Mouse (Mus musculus) 3134 (cell line): ENCODE measurements around the gene Ethe1.
A peak's percentile ranks its signal among the peaks of the same experiment; 100 is the strongest.

Experiments
- DNase-seq: peaks from one replicate; pipeline ENCODE4 v3.0.0-alpha.2; 2011; ENCODE audit warnings: low spot score; ENCODE audit not compliant: insufficient read length; ENCODE audit errors: extremely low read depth

Ethe1 gene

DNA sequence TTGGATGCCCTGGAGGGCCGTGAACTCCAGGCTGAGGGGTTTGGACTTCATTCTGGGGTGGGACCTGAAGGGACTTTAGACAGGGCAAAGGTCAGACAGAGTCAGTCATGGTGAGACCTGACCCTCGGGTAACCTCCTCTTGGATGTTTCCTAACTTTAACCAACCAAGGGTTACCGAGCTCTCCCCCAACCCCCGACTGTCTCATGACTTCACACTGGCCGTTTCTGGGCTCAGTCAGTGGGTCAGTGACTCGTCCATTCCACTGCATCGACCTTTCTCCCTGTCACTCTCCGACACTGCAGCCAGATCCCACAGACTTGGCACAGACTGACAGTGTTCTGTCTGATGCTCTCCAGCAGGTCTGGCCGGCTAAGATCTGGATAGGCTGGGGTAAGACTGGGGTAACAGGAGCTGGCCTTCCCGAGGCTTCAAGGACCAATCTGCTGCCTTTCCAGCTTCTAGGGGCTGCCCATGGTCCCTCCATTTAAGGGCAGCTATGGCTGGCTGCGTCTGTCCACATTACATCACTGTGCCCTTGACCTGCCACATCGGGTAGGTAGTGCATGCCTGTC is 13.0 kb upstream of the Ethe1 start:
- DNase-seq, result no peak

DNA sequence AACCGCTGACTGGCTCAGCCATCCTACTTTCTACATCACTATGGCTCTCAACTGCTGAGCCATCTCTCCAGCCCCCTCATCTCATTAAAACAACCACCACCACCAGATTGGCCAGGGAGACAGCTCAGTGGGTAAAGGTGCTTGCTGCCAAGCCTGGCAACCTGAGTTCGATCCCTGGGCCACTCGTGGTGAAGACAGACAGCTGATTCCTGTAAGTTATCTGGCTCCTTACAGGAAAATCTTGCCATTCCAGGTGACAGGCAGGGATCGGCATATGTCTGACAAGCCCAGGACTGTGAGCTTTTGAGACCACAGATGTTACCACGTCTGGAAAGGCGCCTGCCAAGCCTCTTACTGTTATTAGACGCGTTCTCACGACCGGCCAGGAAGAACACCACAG is 9.5 kb upstream of the Ethe1 start:
- no peak for DNase-seq

DNA sequence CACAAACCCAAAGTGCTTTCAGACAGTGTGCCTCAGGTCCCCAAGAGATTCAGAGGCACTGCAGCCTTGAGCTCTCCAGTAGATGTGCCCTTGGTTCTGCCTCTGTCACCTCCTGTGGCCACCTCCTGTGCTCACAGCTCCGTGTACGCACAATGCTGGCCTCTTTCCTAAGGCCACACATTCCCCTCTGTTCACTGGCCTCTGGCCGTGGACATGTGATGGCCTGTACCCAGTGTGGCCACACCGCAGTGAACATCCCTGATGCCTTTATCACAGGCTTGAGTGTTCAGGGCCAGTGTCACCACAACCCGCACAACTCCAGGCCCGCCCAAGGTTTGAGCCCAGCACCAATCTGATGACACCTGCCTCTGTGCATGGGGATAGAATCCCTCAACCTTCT is 2.5 kb upstream of the Ethe1 start:
- no peak for DNase-seq

DNA sequence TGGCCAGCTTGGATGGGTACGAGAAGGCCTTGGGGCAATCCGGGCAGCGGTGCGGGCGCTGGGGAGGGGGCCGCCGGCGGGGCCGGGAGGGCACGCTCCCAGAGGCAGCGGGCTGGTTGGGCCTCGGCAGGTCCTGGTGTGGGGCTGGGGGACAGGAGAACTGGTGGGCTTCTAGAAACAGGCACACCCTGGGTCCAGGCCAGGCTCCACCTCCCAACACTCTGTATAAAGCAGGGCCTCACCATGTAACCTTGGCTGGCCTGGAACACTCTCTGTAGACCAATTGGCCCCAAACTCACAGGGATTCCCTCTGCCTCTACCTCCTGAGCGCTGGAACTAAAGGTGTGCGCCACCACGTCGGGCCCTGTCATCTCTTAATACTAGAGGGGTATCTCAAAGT is 1.3 kb upstream of the Ethe1 start:
- DNase-seq, result no peak

DNA sequence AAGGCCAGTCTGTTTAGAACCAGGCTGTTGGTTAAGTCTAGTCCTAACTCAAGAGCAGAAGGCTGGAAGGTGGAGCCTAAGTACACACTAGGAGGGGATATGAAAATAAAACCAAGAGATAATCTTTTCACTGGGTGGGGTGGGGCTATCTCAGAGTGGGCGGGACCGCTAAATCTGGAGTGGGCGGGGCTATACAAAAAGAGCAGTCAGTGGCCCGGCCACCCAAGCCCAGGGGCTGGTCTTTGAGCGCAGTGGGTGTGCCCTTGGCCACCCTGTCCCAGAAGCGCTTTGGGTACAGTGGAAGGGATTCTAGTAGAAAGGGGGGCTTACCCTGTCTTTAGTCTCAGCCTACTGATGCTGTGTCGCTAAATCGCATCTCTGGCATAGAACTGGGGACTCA is 515 bp upstream of the Ethe1 start:
- DNase-seq, result no peak

DNA sequence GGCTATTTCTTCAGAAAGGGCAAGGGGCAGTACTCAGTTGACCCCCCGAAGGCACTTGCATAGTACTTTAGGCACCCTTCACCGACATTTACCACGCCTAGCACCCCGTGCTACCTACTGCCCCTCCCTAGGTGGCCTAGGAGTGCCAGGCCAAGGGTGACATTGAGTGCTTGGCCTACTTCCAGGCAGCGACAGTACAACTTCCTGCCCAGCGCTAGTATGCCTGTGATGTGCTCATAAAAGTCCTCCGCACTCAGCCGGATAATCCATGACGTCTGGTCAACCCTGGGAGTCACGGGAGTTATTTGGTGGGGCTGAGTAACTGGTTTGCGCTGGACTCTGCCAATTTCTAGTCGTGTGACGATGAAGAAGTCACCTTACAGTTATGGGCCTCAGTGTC is 993 bp downstream of the Ethe1 start:
- DNase-seq, result no peak

DNA sequence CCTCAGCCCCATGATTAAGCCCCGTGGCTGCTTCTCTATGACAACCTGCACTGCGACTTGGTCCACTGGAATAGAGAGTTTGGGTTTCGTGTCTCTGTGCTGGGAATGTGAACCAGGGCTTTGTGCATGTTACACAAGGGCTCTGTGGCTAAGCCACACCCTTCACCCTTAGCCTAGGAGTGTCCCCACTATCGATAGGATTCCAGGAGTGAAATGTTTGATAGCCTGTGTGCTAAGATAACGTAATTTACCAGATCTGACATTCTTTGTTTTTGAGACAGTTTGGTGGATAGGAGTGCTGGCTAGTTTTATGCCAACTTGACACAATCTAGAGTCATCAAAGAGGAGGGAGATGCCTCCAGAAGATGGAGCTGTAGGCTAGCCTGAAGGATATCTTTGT is 4.4 kb downstream of the Ethe1 start:
- no peak for DNase-seq

DNA sequence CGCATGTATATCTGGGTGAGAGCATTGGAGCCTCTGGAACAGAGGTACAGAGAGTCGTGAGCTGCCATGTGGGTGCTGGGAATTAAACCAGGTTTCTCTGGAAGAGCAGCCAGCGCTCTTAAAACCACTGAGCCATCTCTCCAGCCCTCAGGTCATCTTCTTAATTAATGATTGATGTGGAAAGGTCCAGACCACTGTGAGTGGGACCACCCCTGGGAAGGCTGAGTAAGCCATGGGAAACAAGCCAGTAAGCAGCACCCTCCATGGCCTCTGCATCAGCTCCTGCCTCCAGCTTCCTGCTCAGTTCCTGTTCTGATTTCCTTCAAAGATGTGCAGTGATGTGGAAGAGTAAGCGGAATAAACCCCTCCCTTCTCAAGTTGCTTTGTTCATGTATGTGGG is 4.8 kb downstream of the Ethe1 start:
- no peak for DNase-seq

DNA sequence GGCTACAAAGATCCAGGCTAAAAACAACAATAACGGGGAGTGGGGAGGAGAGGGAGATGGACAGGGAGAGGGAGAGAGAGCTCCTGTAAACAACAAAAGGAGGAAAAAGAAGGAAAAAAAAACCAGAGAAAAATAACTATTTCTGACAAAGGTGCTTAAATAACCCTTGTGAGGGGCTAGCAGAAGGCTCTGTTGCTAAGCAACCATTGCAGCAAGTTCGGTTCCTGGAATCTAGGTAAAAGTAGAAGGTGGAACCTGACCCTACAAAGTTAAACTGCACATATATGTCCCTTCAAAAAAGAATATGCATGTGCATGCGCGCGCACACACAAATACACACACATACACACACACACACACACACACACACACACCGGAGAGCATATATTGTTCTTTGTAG is 5.4 kb downstream of the Ethe1 start:
- DNase-seq, result no peak

DNA sequence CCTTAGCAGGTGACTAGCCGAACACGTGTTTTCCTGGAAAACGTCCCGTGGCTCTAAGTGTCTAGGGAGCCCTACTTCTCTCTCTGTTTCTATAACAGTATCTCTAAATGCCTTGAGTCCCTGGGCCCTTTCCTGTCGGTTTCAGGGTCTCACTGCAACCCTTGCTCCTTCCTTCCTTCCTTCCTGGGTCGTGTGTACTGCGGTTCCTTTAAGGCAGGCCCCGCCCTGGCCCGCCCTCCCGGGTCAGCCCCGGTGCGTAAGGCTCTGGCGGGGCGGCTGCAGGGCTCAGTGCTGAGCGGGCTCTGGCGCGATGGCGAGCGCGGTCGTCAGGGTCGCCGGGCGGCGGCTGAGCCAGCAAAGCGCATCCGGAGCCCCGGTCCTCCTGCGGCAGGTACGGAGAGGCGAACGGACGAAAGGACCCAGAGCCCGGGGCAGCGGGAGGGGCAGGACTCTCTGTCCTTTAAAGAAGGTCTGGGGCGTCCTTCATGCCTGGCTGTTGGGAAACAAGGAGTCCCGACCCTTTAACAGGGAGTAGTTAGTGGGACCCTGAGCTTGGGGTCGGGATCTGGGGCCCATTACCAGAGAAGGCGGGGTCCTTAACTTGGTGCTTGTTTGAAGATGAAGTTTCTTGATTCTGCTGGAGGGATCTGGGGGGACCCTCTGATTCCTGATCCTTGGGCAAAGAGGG is 6.4 kb downstream of the Ethe1 start:
- DNase-seq, result peak; percentile 76

DNA sequence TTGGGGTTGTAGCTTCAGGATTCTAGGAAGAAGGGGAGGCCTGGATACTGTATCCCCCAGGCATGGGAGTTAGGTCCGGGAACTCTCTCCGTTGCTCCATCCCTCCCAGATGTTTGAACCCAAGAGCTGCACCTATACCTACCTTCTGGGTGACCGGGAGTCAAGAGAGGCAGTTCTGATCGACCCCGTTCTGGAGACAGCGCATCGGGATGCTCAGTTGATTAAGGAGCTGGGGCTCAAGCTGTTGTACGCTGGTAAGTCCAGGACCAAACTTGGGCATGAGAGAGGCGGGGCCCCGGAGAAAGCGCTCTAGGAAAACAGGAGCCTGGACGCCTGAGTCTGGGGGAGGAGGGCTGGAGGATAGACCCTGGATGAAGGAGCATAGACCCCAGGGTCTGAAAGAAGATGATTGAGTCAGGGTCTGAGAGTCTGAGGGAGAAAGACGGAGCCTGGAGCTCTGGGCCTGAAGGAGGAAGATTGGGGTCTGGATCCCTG is 7.0 kb downstream of the Ethe1 start:
- DNase-seq, result no peak

DNA sequence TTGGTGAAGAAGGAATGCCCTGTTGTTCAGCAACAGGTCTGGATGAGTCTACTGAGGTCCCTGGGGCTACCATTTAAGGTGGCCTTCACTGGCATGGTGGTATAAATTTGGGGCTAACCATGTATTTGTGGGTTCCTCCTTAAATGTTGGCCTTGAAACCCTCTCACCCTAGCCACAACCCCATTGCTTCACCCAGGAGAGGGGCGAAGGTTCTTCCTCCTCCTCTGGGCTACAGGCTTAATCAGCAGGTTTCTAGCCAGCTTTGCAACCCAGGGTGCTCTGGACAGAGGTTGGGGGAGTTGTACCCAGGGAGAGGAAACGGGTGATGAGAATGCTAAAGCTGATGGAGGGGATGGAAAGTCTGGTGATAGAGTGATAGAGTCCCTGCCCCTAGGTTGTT is 8.1 kb downstream of the Ethe1 start:
- DNase-seq, result no peak

DNA sequence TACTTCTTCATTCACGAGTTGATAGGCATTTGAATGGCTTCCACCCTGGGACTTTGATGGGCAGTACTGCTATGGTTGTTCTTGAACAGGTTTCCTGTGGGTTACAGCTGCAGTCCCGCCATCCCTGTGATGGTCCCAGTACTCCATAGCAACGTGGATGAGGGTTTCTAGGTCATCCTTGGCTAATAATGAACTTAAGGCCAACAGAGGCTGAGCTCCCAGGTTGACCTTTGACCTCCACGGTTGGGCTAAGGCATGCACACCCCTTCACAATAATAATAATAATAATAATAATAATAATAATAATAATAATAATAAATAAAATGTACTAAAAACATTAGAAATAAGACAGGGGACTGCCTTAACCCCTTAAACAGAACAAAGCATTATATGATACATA is 10.8 kb downstream of the Ethe1 start:
- DNase-seq, result no peak

DNA sequence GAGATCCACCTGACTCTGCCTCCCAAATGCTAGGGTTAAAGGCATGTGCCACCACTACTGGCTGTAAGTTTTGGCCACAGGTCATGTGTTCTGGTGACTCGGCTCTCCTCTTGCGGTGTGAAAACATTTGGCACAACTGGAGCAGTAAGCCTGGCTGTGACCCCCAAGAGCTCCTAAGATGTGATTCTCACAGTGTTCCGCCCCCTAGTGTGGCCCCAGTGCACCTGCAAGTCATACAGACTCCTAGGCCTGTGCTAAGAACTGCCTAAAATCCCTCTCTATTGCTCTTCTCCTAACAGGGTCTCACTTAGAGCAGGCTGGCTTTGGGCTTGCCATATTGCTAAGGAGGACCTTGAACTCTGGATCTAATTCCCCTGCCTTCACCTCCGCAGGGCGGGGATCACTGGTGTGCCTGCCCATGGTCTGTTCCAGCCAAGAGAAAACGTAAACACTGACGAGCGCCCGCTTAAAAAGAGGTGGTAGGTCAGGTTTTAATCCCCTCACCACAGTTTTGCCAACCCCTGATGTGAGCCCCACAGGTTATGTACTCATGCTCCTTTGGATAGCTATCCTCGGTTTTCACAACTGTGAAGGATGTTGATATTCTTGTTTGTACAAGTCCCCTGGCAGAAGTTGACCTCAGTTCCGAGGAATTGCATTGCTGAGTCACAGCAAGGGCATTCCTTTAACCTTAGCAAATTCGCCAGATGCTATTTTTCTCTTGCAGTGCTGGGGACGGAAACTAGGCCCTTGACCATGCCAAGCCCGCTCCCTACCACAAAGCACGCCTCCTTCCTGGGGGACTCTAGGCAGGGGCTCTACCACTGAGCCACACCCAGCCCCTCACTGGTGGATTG is 12.1 kb downstream of the Ethe1 start:
- peak; percentile 71 for DNase-seq

DNA sequence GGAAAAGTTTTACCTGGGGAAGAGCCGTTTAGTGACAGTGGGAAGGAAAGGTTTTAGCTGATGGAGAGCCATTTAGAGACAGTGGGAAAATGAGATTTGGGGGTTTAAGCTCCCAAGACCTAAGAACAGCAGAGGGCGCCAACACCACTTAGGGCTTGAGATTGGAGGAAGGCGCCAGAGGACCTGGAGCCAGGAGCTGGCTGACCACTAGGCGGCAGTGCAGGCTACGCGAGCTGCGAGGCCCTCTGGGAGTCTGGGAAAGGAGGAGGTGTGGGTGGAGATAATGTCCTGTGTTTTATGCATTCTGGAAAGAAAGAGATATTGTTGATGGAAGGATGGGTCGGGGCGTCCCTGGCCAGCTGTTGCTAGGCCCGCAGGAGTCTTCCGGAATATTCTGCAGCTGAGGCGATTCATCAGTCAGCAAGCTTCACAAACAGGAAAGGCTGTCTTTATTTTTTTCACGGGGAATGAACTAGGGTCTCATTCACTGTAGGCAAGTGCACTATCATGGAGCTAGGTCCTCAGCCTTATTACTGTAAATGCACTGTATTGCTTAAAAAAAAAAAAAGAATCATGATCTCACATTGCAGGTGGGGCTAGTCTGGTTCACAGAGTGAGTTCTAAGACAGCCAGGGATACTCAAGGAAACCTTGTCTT is 13.7 kb downstream of the Ethe1 start:
- peak; percentile 83 for DNase-seq

DNA sequence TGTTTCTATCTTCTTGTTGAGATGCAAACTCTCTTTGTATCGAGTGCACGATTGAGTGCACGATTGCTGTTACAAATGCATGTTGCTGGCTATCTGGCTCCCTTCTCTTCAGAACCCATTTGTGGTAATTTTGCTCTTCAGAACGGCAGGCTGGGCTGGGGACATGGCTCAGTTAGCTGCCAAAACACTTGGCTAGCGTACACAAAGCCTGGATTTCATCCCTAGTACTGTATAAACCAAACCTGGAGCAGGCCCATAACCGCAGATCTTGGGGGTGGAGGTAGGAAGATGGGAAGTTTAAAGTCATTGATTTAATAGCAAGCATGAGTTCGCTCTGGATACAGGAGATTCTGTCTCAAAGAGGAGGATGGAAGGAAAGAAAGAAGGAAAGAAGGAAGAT is 18.2 kb downstream of the Ethe1 start:
- DNase-seq, result no peak

DNA sequence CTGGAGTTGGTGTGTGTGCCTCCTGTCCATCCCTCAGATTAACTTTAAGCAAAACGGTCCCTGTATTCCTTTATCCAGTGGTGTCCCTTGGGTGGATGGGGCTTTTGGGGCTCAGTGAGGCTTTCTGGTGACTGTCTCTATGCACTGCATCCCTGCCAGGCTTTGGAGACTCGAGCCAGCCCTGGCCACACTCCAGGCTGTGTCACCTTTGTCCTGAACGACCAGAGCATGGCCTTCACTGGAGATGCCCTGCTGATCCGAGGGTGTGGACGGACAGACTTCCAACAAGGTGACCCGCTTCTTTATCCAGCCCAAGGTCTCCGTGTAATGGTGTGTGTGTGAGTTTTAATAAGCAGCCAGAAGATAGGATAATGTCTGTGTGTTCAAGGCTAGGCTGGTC is 18.7 kb downstream of the Ethe1 start:
- no peak for DNase-seq

DNA sequence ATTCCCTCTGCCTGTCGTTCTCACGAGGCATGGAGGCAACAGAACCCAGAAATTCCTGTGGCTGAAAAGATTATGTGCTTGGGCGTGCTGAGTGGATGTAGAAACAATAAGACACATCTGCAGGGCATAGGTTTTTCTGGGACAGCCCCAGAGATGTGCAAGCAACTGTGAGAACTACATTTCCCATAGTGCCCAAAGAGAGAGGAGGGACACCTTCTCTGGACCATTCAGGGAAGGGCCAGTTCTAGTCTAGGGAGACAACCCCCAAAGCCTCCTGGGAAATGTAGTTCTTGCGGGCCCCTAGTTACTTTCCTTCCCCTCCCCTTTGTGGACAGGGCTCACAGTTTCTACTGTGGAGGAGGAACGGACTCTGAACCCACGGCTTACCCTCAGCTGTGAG is 20.7 kb downstream of the Ethe1 start:
- no peak for DNase-seq

DNA sequence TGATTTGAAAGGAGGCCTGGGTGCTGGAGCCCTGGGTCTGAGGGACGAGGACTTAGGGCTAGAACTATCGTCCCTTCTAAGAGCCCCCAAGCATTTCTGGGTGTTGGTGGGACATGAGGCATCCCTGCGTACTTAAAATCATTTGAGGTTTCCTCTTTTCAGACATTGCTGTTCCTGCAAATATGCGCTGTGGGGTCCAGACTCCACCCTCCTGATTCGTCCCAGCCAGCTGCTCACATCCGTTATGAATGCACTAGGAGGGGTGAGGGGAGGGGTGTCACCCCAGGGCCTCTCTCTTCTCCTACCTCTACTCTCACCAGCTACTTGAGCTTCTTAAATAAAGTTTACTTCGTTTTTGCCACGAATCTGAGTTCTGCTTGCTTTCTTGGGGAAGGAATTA is 21.2 kb downstream of the Ethe1 start:
- DNase-seq, result no peak

DNA sequence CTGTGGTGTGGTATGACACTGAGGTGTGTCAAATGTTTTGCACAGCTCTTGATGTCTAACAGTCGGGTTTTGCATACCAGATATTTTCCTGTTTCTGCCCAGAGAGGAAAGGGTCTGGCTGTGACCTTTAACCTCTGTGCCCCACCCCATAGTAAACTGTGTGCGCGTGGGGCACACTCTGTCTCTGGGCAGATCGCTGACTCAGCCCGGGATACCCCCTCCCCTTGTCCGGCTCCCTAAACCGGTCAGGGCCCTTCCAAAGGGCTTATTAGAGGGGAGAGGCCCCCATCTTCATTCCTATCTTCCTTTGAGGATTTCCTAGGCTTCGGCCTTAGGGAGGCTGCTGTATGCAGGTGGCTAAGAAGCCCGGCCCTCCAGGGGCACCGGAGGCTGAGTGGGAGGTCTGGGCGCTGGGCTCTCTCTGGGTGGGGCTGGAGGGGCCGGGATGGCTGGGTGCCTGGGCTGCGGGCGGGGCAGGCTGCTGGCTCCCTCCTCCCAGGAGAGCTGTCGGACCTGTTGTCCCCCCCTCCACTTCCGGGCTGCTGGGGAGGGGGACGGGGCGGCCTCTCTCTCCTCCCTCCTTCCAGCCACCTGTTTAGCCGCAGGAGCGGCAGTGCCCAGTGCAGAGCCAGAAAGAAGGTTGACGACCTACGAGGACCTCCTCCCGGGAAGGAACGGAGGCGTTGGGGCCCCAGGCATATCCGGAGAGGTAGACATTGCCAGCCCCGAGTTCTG is 23.0 kb downstream of the Ethe1 start, which contains the start of gene Phldb3:
Gene Phldb3 (plus strand): TSS at position 620 of the 735 bp plus-strand sequence.
- DNase-seq, result peak; percentile 66
